Mouse (Mus musculus): ENCODE data around the gene Parp4.

Parp4 gene

DNA sequence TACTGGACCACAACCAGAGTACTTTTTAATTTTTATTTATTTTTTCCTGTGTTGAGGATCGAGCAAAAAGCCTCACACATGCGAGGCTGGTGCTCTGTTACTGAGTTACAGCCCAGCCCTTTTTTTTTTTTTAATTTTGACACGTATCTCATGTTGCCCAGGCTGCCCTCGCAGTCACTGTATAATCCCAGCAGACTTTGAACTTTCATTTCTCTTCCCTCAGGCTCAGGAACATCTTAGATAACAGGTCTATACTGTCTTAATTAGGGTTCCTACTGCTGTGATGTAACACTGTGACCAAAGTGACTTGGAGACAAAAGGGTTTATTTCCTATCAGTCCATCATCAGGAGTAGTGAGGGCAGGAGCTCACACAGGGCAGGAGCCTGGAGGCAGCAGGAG is 29.7 kb downstream of the Parp4 start:
- DNase-seq (ENCODE audit: low read depth, low spot score): no peak

DNA sequence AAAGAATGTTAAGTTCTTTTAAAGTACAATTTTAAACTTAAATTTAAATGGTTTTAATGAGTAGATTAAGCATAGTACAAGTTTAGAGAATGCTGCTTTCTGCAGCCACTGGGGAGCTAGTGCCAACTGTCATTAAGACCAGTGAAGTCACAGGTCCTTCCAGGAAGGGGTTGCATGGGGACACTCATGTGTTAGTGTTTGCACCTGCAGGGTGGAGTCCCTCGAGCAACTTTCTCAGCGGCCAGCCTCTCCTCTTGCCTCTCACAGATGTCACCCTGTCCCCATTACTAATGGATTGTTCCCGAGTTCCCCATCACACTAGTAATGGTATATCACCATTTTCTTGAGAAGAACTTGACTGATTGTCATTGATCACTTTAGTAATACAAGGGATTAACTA is 37.8 kb downstream of the Parp4 start:
- no peak for DNase-seq (ENCODE audit: low read depth, low spot score)

DNA sequence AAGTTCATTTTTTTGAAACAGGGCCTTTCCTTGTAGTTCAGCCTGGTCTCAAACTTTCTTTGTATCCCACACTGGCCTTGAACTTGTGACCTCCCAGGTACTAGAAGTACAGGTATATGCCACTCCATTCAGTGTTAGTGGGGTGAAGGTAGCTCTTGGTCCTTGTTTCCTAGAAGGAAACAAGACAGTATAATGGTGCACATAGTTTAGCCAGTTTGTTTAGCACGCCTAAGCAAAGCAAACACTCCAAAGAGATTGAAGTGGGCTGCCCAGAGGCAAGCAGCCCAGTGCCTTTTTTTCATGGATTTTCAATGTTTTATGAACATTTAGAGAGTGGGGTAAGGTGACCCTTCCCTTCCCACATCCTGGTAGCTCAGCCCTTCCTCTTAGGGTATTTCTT is 42.1 kb downstream of the Parp4 start:
- no peak for DNase-seq (ENCODE audit: low read depth, low spot score)

GRCm38 (mm10) chr14:56620425-56620824 is 45.0 kb downstream of the Parp4 start:
- no peak for DNase-seq (ENCODE audit: low read depth, low spot score)

GRCm38 (mm10) chr14:56626202-56626601 is 50.8 kb downstream of the Parp4 start:
- no peak for DNase-seq (ENCODE audit: low read depth, low spot score)

DNA sequence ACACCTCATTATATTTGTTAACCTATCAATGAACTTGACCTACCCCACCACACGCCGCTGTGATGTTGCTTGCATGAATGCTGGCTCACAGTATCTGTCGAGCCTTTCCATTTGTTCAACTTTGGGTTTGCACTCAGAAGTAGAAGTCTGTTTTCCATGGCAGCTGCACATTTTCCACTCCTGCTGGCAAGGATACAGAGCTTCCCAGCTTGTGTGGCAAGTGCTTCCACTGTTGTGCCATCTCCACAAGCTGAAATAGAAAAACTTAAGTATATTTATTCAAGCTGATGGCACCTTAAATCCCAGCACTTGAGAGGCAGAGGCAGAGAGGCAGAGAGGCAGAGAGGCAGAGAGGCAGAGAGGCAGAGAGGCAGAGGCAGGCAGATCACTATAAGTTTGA is 52.9 kb downstream of the Parp4 start:
- no peak for DNase-seq (ENCODE audit: low read depth, low spot score)

DNA sequence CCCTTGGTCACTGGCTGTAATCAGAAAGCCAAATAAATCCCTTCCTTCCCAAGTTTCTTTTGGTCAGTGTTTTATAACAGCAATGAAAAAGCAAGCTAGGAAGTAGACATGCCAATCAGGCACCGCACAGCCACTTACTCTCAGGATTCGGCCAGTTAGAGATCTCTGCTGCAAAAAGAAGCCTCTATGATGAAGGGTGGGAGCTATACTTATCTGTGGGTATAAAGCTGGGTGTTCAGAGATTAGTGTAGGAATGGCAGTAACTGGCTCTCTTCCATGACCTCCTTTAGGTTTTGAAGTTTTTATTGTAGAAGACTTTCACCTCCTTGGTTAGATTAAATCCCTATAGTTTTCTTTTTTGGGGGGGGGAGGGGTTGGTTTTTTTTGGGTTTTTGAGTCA is 55.7 kb downstream of the Parp4 start:
- no peak for DNase-seq (ENCODE audit: low read depth, low spot score)

DNA sequence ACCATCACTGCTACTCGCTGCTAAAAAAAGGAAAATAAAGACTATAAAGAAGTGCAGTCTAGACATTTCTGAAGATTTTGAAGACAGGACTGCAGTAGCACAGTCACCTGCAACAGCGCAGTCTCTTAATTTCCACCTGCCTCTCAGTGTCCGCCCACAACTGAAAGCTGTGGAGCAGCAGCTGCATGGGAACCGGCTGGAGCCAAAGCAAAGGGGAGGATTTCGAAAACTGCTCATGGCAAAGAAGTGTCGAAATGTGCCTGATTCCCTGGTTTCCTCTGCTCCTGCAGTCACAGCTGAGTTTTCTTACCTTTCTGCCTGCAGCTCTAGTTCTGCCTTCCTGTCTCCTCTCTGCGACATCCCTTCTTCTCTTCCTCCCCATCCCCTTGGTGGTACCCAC is 71.8 kb downstream of the Parp4 start:
- DNase-seq (ENCODE audit: low read depth, low spot score): no peak

GRCm38 (mm10) chr14:56649448-56649847 is 74.0 kb downstream of the Parp4 start:
- DNase-seq (ENCODE audit: low read depth, low spot score): no peak

- no peak for DNase-seq (ENCODE audit: low read depth, low spot score)
Observed at GRCm38 (mm10) chr14:56665651-56666050, 90.2 kb downstream of the Parp4 start.

GRCm38 (mm10) chr14:56666909-56667308 is 91.5 kb downstream of the Parp4 start:
- no peak for DNase-seq (ENCODE audit: low read depth, low spot score)

GRCm38 (mm10) chr14:56667969-56668802 is 92.8 kb downstream of the Parp4 start, which contains the start of gene Mphosph8:
Gene Mphosph8, plus strand, starts transcription at chr14:56668248.
- peak; percentile 99 for DNase-seq (ENCODE audit: low read depth, low spot score)

GRCm38 (mm10) chr14:56669046-56669620 is 93.7 kb downstream of the Parp4 start:
- no peak for DNase-seq (ENCODE audit: low read depth, low spot score)

GRCm38 (mm10) chr14:56685426-56685825 is 110.0 kb downstream of the Parp4 start:
- DNase-seq (ENCODE audit: low read depth, low spot score): no peak

DNA sequence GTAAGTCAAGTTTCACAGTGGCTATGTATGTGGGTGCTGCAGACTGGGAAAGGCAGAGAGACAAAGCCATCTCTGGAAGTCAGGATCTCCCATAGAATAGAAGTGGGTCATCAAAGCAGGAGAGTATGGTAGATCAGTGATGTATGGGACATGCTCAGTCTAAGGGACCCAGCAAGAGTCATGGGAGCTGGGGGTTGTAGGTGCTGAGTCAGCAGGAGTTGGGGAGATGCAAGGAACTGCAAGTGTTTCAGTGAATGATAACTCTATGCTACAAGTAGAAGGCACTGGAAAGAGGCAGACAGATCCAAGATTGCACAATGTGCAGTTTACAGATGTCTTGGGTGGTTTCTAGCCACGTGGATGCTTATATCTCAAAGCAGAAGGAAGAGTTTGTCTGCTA is 113.7 kb downstream of the Parp4 start:
- DNase-seq (ENCODE audit: low read depth, low spot score): no peak

GRCm38 (mm10) chr14:56689766-56690165 is 114.3 kb downstream of the Parp4 start:
- no peak for DNase-seq (ENCODE audit: low read depth, low spot score)

DNA sequence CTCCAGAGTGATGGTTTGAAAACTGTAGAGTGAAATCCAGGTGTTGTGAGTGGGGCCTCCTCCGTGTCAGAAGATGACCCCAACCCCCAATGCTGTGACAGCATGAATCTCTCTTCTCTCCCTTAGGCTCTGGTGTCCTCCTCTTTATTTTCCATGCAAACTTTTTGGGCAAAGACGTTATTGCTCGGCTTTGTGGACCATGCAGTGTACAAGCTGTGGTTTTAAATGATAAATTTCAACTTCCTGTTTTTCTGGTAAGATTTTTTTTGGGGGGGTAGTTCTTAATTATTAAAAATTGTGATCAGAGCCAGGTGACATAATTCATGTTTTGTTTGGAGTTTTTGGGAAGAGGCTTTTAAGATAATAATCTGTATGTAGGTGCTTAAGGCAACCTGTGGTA is 120.1 kb downstream of the Parp4 start:
- DNase-seq (ENCODE audit: low read depth, low spot score): no peak

DNA sequence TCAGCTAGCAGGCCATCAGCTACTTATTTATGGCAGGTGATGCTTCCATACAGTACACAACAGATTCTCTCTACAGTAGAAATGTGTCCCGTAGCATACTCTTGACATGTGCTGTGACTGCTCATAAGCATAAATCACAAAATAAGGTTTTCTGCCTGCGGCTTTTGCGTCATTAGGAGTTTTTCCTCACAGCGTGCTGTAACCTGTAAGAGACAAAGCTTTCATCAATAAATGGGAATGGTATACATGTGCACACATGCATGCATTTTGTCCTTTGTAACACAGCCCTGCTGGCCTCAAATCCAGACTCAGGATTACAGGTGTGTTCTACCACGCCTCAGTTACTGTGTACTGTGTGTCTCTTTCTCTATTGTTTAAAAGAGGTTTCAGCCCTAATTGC is 122.4 kb downstream of the Parp4 start:
- DNase-seq (ENCODE audit: low read depth, low spot score): no peak

DNA sequence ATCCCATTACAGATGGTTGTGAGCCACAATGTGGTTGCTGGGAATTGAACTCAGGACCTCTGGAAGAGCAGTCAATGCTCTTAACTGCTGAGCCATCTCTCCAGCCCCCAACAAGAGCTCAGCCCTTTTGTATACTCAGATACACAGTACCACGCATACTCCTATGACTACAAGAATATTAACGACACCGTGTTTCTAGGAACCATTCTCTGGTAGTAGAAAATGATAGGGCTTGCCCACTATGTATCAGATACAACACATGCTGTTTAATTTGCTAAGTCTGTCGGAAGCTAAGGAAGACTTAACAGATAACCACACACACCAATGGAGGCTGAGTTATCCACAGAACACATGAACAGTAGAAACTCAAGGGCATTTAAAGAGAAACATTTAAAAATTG is 127.2 kb downstream of the Parp4 start:
- DNase-seq (ENCODE audit: low read depth, low spot score): no peak

DNA sequence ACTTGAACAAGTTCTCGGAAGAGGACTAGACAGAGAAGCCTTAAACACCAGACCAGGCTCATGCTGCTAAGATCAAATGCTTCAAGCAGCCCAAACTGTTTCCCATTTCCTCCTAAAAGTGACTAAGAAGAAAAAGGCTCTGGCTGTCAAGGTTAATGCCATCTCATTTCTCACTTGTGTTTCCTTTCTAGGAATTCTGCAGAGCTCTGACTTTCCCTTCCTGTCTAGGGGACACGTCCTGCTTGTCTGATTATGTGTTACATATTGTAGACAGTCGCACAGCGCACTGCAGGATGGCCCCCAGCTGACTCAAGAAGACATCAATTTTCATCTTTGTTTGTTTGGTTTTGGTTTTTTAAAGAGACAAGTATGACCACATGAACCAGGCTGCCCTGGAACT is 130.3 kb downstream of the Parp4 start:
- no peak for DNase-seq (ENCODE audit: low read depth, low spot score)
